Mouse (Mus musculus) spleen, embryonic (tissue): Measurements from ENCODE around the gene Gm17027.
"Not testable (repeated sequence)": the region's sequence is repeated elsewhere in the genome, so short reads cannot be mapped to it uniquely, and the experiment has no call there.

Source experiments
- CTCF ChIA-PET: fragments of 350-600 bp; sonication (Branson Sonifier 250); formaldehyde crosslinking; loops from one replicate; lab custom pipeline; 2022; lab: Charles Lee

Gene Gm17027

DNA sequence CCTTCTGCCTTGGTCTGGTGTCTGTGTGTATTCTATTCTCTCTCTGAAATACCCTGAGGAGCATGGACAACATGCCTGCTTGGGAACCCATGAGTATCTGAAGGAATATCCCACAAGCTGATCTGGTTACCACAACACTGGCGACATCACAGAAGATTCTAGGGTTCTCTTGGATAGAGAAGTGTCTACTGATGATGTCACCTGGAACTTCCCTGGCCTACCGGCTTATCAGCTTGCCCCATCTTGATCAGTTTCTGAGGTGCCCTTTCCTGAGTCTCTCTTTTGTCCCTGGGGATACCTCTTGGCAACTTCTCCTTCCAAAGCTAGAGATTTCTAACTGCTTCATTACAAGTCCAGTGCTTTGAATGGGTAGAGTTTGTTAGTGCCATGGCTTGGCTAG is at the start of gene Gm17027:
Gene Gm17027, minus strand, starts transcription at position 101 of the 400 bp plus-strand sequence.
- CTCF ChIA-PET, result not testable (repeated sequence)

DNA sequence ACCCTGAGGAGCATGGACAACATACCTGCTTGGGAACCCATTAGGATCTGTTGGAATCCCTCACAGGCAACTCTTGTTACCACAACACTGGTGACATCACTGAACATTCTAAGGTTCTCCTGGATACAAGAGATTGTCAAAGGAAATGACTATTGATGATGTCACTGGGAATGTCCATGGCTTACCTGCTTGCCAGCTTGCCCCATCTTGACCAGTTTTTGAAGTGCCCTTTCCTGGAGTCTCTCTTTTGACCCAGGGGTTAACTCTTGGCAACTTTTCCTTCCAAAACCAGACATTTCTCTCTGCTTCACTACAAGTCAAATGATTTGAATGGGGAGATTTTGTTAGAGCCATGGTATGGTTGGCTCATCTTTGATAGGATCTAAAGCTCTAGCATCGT is 28.3 kb upstream of the Gm17027 start, which contains the start of gene Gm3573:
Gene Gm3573, minus strand, starts transcription at position 101 of the 400 bp plus-strand sequence.
- CTCF ChIA-PET, result not testable (repeated sequence)

DNA sequence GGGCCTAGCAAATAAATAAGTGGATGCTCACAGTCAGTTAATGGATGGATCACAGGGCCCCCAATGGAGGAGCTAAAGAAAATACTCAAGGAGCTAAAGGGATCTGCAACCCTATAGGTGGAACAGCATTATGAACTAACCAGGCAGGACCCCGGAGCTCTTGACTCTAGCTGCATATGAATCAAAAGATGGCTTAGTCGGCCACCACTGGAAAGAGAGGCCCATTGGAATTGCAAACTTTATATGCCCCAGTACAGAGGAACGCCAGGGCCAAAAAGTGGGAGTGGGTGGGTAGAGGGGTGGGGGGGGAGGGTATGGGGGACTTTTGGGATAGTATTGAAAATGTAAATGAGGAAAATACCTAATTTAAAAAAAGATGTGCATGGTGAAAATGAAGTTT is 21.5 kb upstream of the Gm17027 start:
- CTCF ChIA-PET, result not testable (repeated sequence)

DNA sequence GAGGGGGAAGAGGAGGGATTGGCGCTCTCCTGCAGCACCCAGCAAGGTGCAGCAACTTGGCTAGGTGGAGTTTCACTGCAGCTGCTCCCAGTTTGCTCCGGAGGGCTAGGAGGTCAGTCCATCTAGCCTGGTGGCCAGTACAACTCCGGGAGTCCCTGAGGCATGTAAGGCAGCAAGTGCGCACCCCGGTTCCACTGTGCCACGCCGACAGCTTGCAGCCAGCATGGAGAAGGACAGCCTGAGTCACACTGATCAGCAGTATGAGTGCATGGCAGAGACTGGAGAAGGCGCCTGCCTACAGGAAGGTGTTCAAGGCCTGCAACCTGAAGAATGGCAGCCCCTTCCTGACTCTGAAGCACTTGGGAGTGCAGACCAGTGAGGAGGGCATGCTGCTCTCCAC is 27.9 kb downstream of the Gm17027 start:
- CTCF ChIA-PET, result not testable (repeated sequence)

DNA sequence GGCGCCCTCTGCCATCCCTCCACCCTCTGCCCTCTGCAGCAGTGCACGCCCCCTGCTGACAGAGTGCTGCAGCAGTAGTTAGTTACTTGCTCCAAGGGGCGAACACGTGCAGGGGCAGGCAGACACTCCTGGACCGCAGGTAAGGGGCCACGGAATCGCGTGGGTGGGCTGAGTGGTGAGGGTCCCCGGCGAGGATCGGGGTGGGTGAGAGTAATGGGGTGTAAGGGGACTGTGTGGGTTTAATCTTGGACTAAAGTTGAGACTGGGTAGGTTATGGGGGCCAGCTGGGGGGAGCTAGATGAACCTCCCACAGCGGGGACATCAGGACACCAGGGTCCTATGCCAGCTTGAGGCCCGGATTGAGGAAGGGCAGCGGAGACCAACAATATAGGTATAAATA is 28.6 kb downstream of the Gm17027 start:
- CTCF ChIA-PET, result not testable (repeated sequence)

DNA sequence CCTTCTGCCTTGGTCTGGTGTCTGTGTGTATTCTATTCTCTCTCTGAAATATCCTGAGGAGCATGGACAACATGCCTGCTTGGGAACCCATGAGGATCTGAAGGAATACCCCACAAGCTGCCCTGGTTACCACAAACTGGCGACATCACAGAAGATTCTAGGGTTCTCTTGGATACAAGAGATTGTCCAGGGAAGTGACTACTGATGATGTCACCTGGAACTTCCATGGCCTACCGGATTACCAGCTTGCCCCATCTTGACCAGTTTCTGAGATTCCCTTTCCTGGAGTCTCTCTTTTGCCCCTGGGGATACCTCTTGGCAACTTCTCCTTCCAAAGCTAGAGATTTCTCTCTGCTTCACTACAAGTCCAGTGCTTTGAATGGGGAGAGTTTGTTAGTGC is 45.2 kb downstream of the Gm17027 start, which contains the start of gene Gm7951:
Gene Gm7951, minus strand, starts transcription at position 101 of the 400 bp plus-strand sequence.
- CTCF ChIA-PET, result not testable (repeated sequence)
